Mouse (Mus musculus): ENCODE data around the gene Bod1l. TPM values are rescaled to one million over a fixed set of nuclear protein-coding genes. Genes with fewer than 3 reads are reported as not detected.

Gene Bod1l
- 11.3 and 13.9 TPM in 2 replicates for polyA plus RNA-seq (2016; fragmentation: Nextera tagmentation; extraction: Ambion mirVana)

DNA sequence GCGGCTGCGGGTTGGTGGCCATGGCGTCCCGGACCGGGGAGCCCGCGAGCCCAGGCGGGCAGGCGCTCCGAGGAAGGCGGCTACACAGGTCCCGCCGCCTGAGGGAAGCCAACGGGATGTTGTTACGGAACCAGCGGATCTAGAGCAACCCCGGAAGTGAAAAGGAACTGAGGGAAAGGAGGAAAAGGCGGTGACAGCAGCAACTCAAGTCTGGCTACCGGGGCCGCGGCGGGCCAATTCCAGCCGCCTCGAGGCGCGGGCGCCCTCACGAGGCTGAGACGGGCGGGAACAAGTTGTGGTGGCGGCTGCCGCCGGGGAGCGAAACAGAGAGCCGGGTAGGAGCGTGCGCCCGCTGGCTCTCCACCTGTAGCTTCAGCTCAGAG is at the start of gene Bod1l:
Gene Bod1l, minus strand, starts transcription at position 169 of the 383 bp plus-strand sequence.
- H3K9me3 ChIP-seq: no peaks in the 10 kb centered on the region
- 0 out of 2 replicates have a peak, but pooled peaks cover 3% of the 10 kb centered on the region for H3K36me3 ChIP-seq
- H3K27me3 ChIP-seq (ENCODE audit: insufficient read depth, poor library complexity, severe bottlenecking): no peaks in the 10 kb centered on the region
- H3K4me3 ChIP-seq: peak within 1 kb of the TSS; percentile 97
- H3K4me1 ChIP-seq: peaks cover 18% of the 10 kb centered on the region
- peak; percentile 97 for DNase-seq (ENCODE audit: low spot score)
- H3K27ac ChIP-seq: peak within 1 kb of the TSS; percentile 91
- WGBS: under 1% methylated on average over 38 of the region's 38 CpGs

DNA sequence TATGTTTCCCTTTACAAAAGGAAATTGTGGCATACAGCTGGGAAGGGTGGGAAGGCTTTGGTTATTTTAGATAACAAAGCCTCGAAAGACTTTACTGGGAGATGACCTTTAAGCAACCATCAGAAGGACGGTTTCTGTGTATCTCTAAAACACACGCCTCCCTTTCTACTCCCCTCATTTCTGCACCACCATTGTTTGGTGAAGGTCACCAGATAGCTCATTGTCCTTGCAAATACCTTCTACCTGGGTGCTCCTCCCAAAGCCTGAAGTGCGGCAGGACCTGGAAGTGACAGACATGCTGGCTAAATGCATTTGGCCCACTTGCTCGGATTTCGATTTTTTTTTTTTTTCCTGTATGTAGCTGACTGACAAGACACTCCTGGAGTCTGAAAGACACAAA is 49.2 kb upstream of the Bod1l start:
- H3K4me3 ChIP-seq: no peak overlapping the region
- no peak for DNase-seq (ENCODE audit: low spot score)
- no peaks in the 10 kb centered on the region for H3K36me3 ChIP-seq
- no peaks in the 10 kb centered on the region for H3K27me3 ChIP-seq (ENCODE audit: insufficient read depth, poor library complexity, severe bottlenecking)
- WGBS: 58% methylated on average over 6 of the region's 6 CpGs
- H3K4me1 ChIP-seq: no peaks in the 10 kb centered on the region
- H3K27ac ChIP-seq: no peak overlapping the region
- H3K9me3 ChIP-seq: no peaks in the 10 kb centered on the region

DNA sequence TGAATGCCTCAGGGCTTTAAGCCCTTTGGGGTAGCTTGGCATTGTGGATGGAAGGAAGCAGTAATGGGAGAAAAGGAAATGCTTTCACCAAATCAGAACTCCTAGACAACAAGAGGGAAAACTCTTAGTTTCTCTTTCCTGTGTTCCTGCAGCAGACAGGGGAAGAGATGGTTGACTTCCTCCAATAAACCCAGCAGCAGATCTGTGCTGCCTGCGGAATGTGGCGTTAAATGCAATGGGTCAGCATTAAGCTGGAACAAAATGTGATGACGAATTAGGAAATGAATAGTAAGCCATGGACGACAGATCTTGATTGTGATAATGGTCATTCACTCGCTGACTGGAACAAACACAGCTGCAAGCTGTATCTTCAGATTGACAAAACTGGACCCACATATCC is 46.8 kb upstream of the Bod1l start:
- Histone ChIP-seq H3K9me3 (no peaks in the 10 kb centered on the region), H3K4me3 (no peak overlapping the region)
- 65% methylated on average over 5 of the region's 5 CpGs for WGBS

DNA sequence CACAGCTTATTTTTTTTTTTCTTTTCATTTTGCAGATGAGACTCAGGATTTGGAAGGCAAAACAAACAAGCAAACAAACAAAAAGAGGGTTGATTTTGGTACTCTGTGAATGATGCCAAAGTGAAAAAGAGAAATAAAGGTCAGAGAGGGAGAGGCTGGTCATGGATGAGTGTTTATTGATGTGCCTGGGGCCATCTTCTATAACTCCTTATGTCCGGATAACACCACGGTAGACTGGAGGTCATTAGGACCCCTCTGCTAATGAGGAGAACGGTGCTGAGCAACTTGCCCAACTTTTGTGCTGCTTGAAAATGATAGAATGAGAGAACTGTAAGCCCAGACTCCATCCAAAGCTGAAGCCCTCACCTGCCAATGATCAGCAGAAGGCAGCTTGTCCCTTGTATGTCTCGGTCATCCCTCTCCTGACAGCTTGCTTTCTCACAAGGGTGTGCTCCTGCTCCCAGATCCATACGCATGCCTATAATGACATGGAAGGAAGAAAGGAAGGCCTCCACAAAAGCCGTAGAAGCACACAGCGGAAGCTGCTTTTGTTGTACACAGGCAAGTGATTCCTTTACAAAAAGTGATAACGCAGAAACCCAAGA is 45.2 kb upstream of the Bod1l start:
- no peak overlapping the region for H3K27ac ChIP-seq
- no peaks in the 10 kb centered on the region for H3K27me3 ChIP-seq (ENCODE audit: insufficient read depth, poor library complexity, severe bottlenecking)
- no peaks in the 10 kb centered on the region for H3K4me1 ChIP-seq
- WGBS: 78% methylated on average over 8 of the region's 8 CpGs
- no peaks in the 10 kb centered on the region for H3K36me3 ChIP-seq
- no peak for DNase-seq (ENCODE audit: low spot score)
- no peaks in the 10 kb centered on the region for H3K9me3 ChIP-seq
- no peak overlapping the region for H3K4me3 ChIP-seq

More for the DNA sequence above, 46.8 kb upstream of the Bod1l start:
- H3K4me1 ChIP-seq: no peaks in the 10 kb centered on the region
- no peaks in the 10 kb centered on the region for H3K36me3 ChIP-seq
- H3K27ac ChIP-seq: no peak overlapping the region
- H3K27me3 ChIP-seq (ENCODE audit: insufficient read depth, poor library complexity, severe bottlenecking): no peaks in the 10 kb centered on the region
- no peak for DNase-seq (ENCODE audit: low spot score)

DNA sequence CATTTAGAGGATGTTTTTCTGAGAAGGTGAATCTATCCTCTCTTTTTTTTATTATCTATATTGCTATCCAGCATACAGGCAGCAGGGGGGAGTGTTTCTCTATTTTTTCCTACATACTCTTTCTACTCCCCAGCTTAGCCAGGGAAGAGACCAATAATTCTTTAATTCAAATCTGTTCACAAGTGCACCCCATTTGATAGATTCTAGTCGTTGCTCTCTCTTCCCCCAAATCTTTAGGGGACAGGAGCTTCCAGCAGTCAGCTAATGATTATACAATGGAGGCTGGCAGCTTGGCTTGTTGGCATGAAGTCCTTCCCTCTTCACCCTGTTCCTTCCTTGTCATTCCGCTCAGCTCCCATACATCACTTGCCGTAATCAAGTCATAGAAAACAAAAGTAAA is 44.7 kb upstream of the Bod1l start:
- H3K4me3 ChIP-seq: no peak overlapping the region
- DNase-seq (ENCODE audit: low spot score): no peak
- H3K9me3 ChIP-seq: no peaks in the 10 kb centered on the region
- no peak overlapping the region for H3K27ac ChIP-seq
- H3K36me3 ChIP-seq: no peaks in the 10 kb centered on the region
- no peaks in the 10 kb centered on the region for H3K4me1 ChIP-seq
- WGBS: 59% methylated on average over 3 of the region's 3 CpGs
- H3K27me3 ChIP-seq (ENCODE audit: insufficient read depth, poor library complexity, severe bottlenecking): no peaks in the 10 kb centered on the region; the same call in 1 of the 2 replicates

DNA sequence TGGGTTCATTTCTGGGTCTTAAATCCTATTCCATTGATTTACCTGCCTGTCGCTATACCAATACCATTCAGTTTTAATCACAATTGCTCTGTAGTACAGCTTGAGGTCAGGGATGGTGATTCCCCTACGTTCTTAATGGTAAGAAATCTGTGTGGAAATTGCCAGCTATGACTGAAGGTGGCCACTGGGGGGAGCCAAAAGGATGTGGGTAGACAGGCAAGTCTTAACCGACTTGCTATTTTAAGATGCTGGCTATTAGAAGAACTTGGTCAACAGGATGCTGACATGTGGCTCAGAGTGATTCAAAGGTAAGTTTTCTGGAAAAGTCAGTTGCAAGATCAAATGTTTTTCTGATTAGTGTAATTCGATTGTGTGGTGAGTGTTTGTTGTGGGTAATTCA is 43.6 kb upstream of the Bod1l start:
- 12% methylated on average over 4 of the region's 4 CpGs for WGBS
- no peaks in the 10 kb centered on the region for H3K36me3 ChIP-seq
- H3K9me3 ChIP-seq: no peaks in the 10 kb centered on the region
- H3K4me1 ChIP-seq: no peaks in the 10 kb centered on the region
- no peaks in the 10 kb centered on the region; the same call in 1 of the 2 replicates for H3K27me3 ChIP-seq (ENCODE audit: insufficient read depth, poor library complexity, severe bottlenecking)
- peak; percentile 80 for DNase-seq (ENCODE audit: low spot score)
- no peak overlapping the region for H3K27ac ChIP-seq
- H3K4me3 ChIP-seq: no peak overlapping the region

DNA sequence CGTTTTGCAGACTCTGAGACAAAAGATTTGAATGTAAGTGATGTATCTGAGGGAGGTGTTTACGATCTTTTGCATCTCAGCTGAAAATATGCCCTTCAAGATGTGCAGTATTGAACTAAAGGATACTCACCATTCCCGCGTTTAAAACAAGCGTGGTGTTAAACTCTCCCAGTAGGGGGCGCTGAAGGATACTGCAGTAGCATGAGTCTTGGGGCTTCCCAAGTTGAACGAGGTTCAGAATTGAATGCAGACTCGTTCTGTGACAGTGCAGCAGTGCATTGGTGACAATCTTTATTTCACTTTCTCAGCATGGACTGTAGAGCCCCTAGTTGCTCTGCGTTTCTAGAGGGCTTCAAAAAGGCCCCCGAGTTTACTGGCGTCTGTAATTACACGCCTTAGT is 40.4 kb upstream of the Bod1l start:
- H3K27me3 ChIP-seq (ENCODE audit: insufficient read depth, poor library complexity, severe bottlenecking): no peaks in the 10 kb centered on the region; the same call in 1 of the 2 replicates

DNA sequence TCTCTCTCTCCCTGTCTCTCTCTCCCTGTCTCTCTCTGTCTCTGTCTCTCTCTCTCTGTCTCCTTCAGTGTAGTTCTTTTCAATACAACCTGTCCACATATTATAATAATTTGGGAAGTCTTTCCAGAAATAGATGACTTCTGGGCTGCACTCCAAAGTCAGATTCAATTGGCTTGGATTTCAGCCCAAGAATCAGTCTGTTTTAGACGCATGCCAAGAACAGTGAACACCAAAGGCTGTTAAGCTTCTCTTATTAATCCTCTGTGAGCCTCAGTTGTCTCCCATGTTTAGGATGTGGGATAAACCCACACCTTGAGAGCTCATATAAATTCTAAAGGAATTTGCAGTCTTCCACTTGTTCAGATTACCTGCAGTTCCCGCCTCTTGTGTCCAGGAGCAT is 27.0 kb upstream of the Bod1l start:
- Histone ChIP-seq H3K9me3 (no peaks in the 10 kb centered on the region), H3K27me3 (ENCODE audit: insufficient read depth, poor library complexity, severe bottlenecking) (no peaks in the 10 kb centered on the region), H3K36me3 (no peaks in the 10 kb centered on the region), H3K4me3 (no peak overlapping the region), H3K27ac (no peak overlapping the region), H3K4me1 (no peaks in the 10 kb centered on the region)
- DNase-seq (ENCODE audit: low spot score): no peak
- 83% methylated on average over 2 of the region's 2 CpGs for WGBS

More for the DNA sequence above, 40.4 kb upstream of the Bod1l start:
- no peak for DNase-seq (ENCODE audit: low spot score)
- no peaks in the 10 kb centered on the region for H3K9me3 ChIP-seq
- H3K4me3 ChIP-seq: no peak overlapping the region
- WGBS: 22% methylated on average over 12 of the region's 12 CpGs
- H3K27ac ChIP-seq: no peak overlapping the region
- no peaks in the 10 kb centered on the region for H3K4me1 ChIP-seq
- no peaks in the 10 kb centered on the region for H3K36me3 ChIP-seq

DNA sequence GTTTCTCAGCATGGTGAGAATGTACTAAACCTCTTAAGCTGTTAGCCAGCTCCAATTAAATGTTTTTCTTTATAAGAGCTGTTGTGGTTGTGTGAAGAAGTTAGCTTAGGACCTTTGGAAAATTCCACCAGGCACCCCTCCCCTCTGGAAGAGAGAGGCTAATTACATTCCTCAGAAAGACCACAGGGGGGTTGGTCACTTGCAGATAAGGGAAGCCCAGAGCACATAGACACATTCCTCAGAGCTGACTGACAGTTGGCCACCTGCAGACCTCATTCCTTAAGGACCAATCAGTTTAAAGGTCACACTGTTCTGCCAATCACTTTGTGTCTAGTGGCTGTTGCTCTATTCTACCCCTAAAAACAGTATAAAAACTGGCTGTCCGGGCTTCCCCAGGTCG is 11.7 kb upstream of the Bod1l start:
- H3K27me3 ChIP-seq (ENCODE audit: insufficient read depth, poor library complexity, severe bottlenecking): no peaks in the 10 kb centered on the region
- no peak for DNase-seq (ENCODE audit: low spot score)
- H3K4me3 ChIP-seq: no peak overlapping the region
- H3K27ac ChIP-seq: no peak overlapping the region
- no peaks in the 10 kb centered on the region for H3K4me1 ChIP-seq
- 78% methylated on average over 2 of the region's 2 CpGs for WGBS
- H3K9me3 ChIP-seq: no peaks in the 10 kb centered on the region
- H3K36me3 ChIP-seq: no peaks in the 10 kb centered on the region

DNA sequence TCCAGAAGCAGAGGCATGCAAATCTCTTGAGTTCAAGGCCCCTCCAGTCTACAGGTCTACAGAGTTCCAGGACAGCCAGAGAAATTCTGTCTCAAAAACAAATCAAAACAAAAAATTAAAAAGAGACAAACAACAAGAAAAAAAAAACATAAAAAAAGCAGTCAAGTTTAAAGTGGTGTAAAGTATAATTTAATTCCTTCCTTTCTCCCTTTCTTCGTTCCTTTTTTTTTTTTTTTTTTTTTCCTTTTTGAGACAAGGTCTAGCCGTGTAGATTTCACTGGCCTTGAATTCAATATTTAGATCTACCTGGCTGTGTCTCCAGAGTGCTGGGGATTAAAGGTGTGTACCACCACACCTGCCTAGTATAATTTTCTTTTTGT is 1.4 kb upstream of the Bod1l start:
- peaks cover 18% of the 10 kb centered on the region for H3K4me1 ChIP-seq
- H3K9me3 ChIP-seq: no peaks in the 10 kb centered on the region
- peak overlapping the region; percentile 97 for H3K4me3 ChIP-seq
- WGBS: 60% methylated on average over 2 of the region's 2 CpGs
- H3K27ac ChIP-seq: no peak overlapping the region
- H3K27me3 ChIP-seq (ENCODE audit: insufficient read depth, poor library complexity, severe bottlenecking): no peaks in the 10 kb centered on the region
- no peak for DNase-seq (ENCODE audit: low spot score)
- H3K36me3 ChIP-seq: 0 out of 2 replicates have a peak, but pooled peaks cover 3% of the 10 kb centered on the region

DNA sequence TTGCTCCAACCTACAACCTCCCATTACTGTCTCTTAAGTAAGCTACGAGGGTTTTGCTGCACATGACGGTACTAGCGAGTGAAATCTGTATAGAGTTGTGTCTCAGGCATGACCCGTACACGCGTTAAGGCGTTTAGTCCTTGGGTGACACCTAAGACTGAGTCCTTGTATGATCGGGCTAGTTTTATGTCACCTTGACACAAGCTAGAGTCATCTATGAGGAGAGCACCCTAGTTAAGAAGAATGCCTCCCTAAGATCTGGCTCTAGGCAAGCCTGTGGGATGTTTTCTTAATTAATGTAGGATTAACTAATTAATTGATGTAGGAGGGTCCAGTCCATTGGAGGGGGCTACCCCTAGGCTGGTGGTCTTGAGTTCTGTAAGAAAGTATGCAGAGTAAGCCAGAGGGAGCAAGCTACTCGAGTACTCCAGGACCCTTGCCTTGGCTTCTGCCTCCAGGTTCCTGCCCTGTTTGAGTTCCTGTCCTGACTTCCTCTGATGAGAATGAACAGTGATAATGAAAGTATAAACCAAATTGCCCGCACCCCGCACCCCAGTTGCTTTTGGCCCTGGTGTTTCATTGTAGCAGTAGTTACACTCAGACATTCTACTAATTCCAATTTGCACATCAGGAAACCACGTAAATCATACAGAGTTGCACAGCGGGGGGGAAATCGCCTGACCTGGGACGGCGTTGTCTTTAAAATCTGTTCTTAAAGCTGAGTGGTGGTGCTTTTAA is 874 bp upstream of the Bod1l start:
- no peak for DNase-seq (ENCODE audit: low spot score)
- Histone ChIP-seq H3K9me3 (no peaks in the 10 kb centered on the region), H3K4me1 (peaks cover 18% of the 10 kb centered on the region), H3K36me3 (0 out of 2 replicates have a peak, but pooled peaks cover 3% of the 10 kb centered on the region), H3K4me3 (peak overlapping the region; percentile 97), H3K27ac (peak overlapping the region; percentile 73), H3K27me3 (ENCODE audit: insufficient read depth, poor library complexity, severe bottlenecking) (no peaks in the 10 kb centered on the region)
- 23% methylated on average over 16 of the region's 16 CpGs for WGBS

DNA sequence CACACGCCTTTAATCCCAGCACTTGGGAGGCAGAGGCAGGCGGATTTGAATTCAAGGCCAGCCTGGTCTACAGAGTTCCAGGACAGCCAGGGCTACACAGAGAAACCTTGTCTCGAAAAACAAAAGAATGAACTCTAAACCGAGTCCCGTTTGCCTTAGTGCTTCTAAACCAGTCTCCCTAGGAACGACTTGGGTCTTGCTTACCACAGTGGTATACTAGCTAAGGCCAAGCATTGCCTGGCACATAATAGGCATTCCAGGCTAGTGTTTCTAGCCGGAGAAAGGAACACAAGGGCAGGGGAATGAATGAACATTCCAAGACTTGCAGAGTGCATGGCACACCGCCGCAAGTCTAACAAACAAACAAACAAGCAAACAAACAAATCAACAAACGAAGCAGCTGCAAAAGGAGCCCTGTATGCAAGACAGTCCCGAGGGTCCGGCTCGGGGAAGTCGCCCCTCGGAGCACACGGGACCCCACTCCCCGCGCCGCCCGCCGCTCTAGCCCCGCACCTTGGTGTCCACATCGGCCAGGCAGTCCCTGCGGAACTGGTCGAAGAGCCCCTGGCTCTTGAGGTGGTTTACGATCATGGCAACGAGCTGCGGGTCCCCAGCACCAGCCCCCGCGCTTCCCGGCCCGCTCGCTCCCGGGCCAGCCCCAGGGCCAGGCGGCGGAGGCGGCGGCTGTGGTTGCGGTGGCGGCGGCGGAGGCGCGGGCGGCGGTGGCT is 532 bp downstream of the Bod1l start:
- Histone ChIP-seq H3K4me1 (peaks cover 18% of the 10 kb centered on the region), H3K9me3 (no peaks in the 10 kb centered on the region), H3K27me3 (ENCODE audit: insufficient read depth, poor library complexity, severe bottlenecking) (no peaks in the 10 kb centered on the region), H3K4me3 (peak overlapping the region; percentile 97), H3K27ac (peak overlapping the region; percentile 91), H3K36me3 (0 out of 2 replicates have a peak, but pooled peaks cover 3% of the 10 kb centered on the region)
- no peak for DNase-seq (ENCODE audit: low spot score)
- WGBS: 1% methylated on average over 46 of the region's 46 CpGs

DNA sequence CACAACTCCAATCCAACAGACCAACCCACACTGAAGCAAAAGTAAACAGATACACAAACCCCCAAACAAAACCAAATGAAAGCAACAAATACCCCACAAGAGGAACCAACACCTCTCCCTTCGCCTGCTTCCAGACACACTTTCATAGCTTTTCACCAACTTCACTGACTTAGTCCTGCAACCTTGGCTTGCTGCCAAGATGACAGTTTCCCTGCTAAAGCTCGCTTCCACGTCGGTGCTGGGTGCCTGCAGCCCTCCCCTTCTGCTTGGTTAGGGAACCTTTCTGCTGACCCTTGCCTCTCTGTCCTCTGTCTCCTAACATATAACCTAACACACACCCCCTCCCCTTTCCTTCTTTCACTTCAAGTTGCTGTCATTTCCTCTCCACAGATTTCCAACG is 1.4 kb downstream of the Bod1l start:
- no peak overlapping the region for H3K27ac ChIP-seq
- 22% methylated on average over 5 of the region's 5 CpGs for WGBS
- no peaks in the 10 kb centered on the region for H3K27me3 ChIP-seq (ENCODE audit: insufficient read depth, poor library complexity, severe bottlenecking)
- 0 out of 2 replicates have a peak, but pooled peaks cover 3% of the 10 kb centered on the region for H3K36me3 ChIP-seq
- peak overlapping the region; percentile 97 for H3K4me3 ChIP-seq
- no peak for DNase-seq (ENCODE audit: low spot score)
- no peaks in the 10 kb centered on the region for H3K9me3 ChIP-seq
- peaks cover 18% of the 10 kb centered on the region for H3K4me1 ChIP-seq
